Mouse (Mus musculus) cerebellum, adult 2 months (tissue): Measurements from ENCODE around the gene Csrnp3. TPM values are rescaled to one million over a fixed set of nuclear protein-coding genes. Genes with fewer than 3 reads are reported as not detected.
A peak's percentile ranks its signal among the peaks of the same experiment; 100 is the strongest.

Experiments used
- DNase-seq, 2 experiments: peaks; one replicate each; pipeline ENCODE4 v3.0.0; 2021
- H3K27ac ChIP-seq: fragments of 200-500 bp; 2 replicates; pipeline ENCODE4 v1.5.1; 2012; ENCODE audit warnings: low read length, control low read depth, inconsistent platforms; ENCODE audit not compliant: insufficient read depth
- H3K27me3 ChIP-seq: fragments of 200-500 bp; 2 replicates; pipeline ENCODE4 v1.6.1; 2012; ENCODE audit warnings: inconsistent platforms, mild to moderate bottlenecking, low read length, moderate library complexity; ENCODE audit not compliant: control insufficient read depth, insufficient read depth
- H3K4me1 ChIP-seq: fragments of 200-500 bp; 2 replicates; pipeline ENCODE4 v1.6.1; 2011; ENCODE audit warnings: low read length; ENCODE audit not compliant: control insufficient read depth, insufficient read depth
- H3K4me3 ChIP-seq: fragments of 200-500 bp; replicated peaks from 2 replicates; pipeline ENCODE3; 2011; ENCODE audit warnings: mild to moderate bottlenecking, low read depth, low read length, control low read depth; ENCODE audit not compliant: insufficient read depth
- CTCF ChIP-seq: fragments of 200-500 bp; IDR thresholded peaks from 2 replicates; pipeline ENCODE4 v1.5.1; 2011; ENCODE audit warnings: low read depth, mild to moderate bottlenecking, control low read depth, low read length, moderate library complexity, borderline replicate concordance; ENCODE audit not compliant: insufficient read depth
- POLR2A ChIP-seq: fragments of 200-500 bp; IDR thresholded peaks from 2 replicates; pipeline ENCODE4 v1.6.1; 2011; ENCODE audit warnings: low read length, control low read depth, borderline replicate concordance; ENCODE audit not compliant: insufficient read depth
- WGBS: fragments of 180-500 bp; shearing (Covaris S2); methylation state at CpG from one replicate; pipeline ENCODE4 v1.1.7; 2018; 5-methylcytosine and 5-hydroxymethylcytosine counted together
- polyA plus RNA-seq: library from polyadenylated mRNA; depleted of rRNA; stranded (reverse); fragments of >200 nt; gene quantifications from 2 replicates; pipeline ENCODE4 v1.2.3, GENCODE M21; 2012

The Csrnp3 gene
- polyA plus RNA-seq, 1 experiment: 12.0 TPM

- H3K27ac ChIP-seq: no peak overlapping the region
- no peaks in the 10 kb centered on the region for H3K4me1 ChIP-seq
- DNase-seq: no peak
- no peak overlapping the region for H3K4me3 ChIP-seq
- H3K27me3 ChIP-seq: no peaks in the 10 kb centered on the region
- WGBS: 49% methylated on average over 9 of the region's 9 CpGs
- TF ChIP-seq CTCF (no peak), POLR2A (no peak)
Observed at GRCm38 (mm10) chr2:65920651-65921412, 75.3 kb downstream of the Csrnp3 start.

GRCm38 (mm10) chr2:65925363-65925941 is 79.9 kb downstream of the Csrnp3 start:
- DNase-seq: no peak
- no peaks in the 10 kb centered on the region for H3K27me3 ChIP-seq
- 72% methylated on average over 15 of the region's 15 CpGs for WGBS
- H3K27ac ChIP-seq: no peak overlapping the region
- H3K4me3 ChIP-seq: no peak overlapping the region
- TF ChIP-seq POLR2A: no peak
- TF ChIP-seq CTCF: no peak
- H3K4me1 ChIP-seq: no peaks in the 10 kb centered on the region

GRCm38 (mm10) chr2:65926935-65927708 is 81.6 kb downstream of the Csrnp3 start:
- 77% methylated on average over 8 of the region's 8 CpGs for WGBS
- TF ChIP-seq POLR2A (no peak), CTCF (no peak)

GRCm38 (mm10) chr2:65929286-65929685 is 83.7 kb downstream of the Csrnp3 start:
- Histone ChIP-seq H3K27me3 (no peaks in the 10 kb centered on the region), H3K4me3 (no peak overlapping the region), H3K27ac (no peak overlapping the region), H3K4me1 (no peaks in the 10 kb centered on the region)
- 72% methylated on average over 3 of the region's 3 CpGs for WGBS
- no peak for DNase-seq
- no peak for TF ChIP-seq POLR2A
- no peak for TF ChIP-seq CTCF

More at GRCm38 (mm10) chr2:65926935-65927708, 81.6 kb downstream of the Csrnp3 start:
- DNase-seq: no peak
- Histone ChIP-seq H3K27ac (no peak overlapping the region), H3K4me3 (no peak overlapping the region), H3K27me3 (no peaks in the 10 kb centered on the region), H3K4me1 (no peaks in the 10 kb centered on the region)

- WGBS: 55% methylated on average over 11 of the region's 11 CpGs
- TF ChIP-seq POLR2A (no peak), CTCF (no peak)
Observed at GRCm38 (mm10) chr2:65929927-65930326, 84.4 kb downstream of the Csrnp3 start.

GRCm38 (mm10) chr2:65931313-65931712 is 85.7 kb downstream of the Csrnp3 start:
- Histone ChIP-seq H3K4me1 (no peaks in the 10 kb centered on the region), H3K4me3 (peak overlapping the region; percentile 81), H3K27me3 (no peaks in the 10 kb centered on the region), H3K27ac (no peak overlapping the region)
- DNase-seq: no peak
- 67% methylated on average over 7 of the region's 7 CpGs for WGBS
- TF ChIP-seq POLR2A: no peak

More at GRCm38 (mm10) chr2:65929927-65930326, 84.4 kb downstream of the Csrnp3 start:
- Histone ChIP-seq H3K27me3 (no peaks in the 10 kb centered on the region), H3K4me1 (no peaks in the 10 kb centered on the region), H3K4me3 (peak overlapping the region; percentile 34), H3K27ac (no peak overlapping the region)
- peak in 1 of 2 experiments; percentile 32 for DNase-seq

GRCm38 (mm10) chr2:65931841-65932311 is 86.3 kb downstream of the Csrnp3 start:
- WGBS: under 1% methylated on average over 11 of the region's 11 CpGs
- Histone ChIP-seq H3K4me1 (no peaks in the 10 kb centered on the region), H3K4me3 (peak overlapping the region; percentile 81), H3K27ac (no peak overlapping the region), H3K27me3 (no peaks in the 10 kb centered on the region)
- DNase-seq: peak; percentile 65 to 70
- TF ChIP-seq CTCF: no peak
- no peak for TF ChIP-seq POLR2A

GRCm38 (mm10) chr2:65934099-65934498 is 88.5 kb downstream of the Csrnp3 start:
- 61% methylated on average over 2 of the region's 2 CpGs for WGBS
- Histone ChIP-seq H3K27me3 (no peaks in the 10 kb centered on the region; the same call in 1 of the 2 replicates), H3K4me3 (no peak overlapping the region), H3K4me1 (no peaks in the 10 kb centered on the region), H3K27ac (no peak overlapping the region)
- no peak for DNase-seq
- TF ChIP-seq POLR2A: no peak
- TF ChIP-seq CTCF: no peak
